Mouse (Mus musculus): ENCODE measurements around the gene Myl9.

DNA sequence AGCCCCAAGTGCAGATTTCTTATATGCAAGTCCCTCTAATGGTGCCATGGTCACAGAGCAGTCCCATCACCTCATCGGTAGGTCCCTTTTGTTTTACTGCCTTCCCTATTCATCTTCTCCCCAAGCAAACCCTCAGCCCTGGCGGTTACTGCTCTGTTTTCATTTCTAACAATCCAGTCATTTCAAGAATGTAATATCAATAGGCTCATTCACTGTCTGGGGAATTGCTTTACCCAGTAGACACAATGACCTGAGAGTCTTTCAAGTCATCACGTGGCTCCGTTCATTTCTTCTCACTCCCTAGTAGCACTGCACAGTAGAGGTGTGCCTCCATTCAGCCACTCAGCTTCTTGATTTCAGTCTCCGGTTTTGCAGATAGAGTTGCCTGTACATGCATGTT is 30.8 kb upstream of the Myl9 start:
- no peak for TF ChIP-seq POLR2A (IDR thresholded peaks at IDR 0.05; ENCODE audit: low read depth, low read length)
- TF ChIP-seq CTCF (IDR thresholded peaks at IDR 0.05; ENCODE audit: borderline replicate concordance, insufficient read depth, low read length) = no peak

Data from embryonic fibroblast, embryonic 13.5 days (primary cell).